Mouse (Mus musculus) cortical plate, adult 2 months (tissue): ENCODE results near the gene Fkbp8. TPM values are rescaled to one million over a fixed set of nuclear protein-coding genes. Genes with fewer than 3 reads are reported as not detected.

Source experiments
- H3K27ac ChIP-seq: fragments of 200-500 bp; 2 replicates; pipeline ENCODE4 v1.5.1; 2012; ENCODE audit warnings: low read length, control low read depth, inconsistent platforms; ENCODE audit not compliant: insufficient read depth
- H3K4me1 ChIP-seq: fragments of 200-500 bp; 2 replicates; pipeline ENCODE4 v1.6.1; 2011; ENCODE audit warnings: low read length; ENCODE audit not compliant: control insufficient read depth, insufficient read depth
- H3K4me3 ChIP-seq: fragments of 200-500 bp; 2 replicates; pipeline ENCODE4 v1.5.1; 2011; ENCODE audit warnings: mild to moderate bottlenecking, low read length, control low read depth; ENCODE audit not compliant: insufficient read depth
- CTCF ChIP-seq: fragments of 200-500 bp; IDR thresholded peaks from 2 replicates; pipeline ENCODE4 v1.5.1; 2011; ENCODE audit warnings: mild to moderate bottlenecking, control low read depth, low read length; ENCODE audit not compliant: insufficient read depth; ENCODE audit errors: extremely low read depth
- POLR2A ChIP-seq: fragments of 200-500 bp; IDR thresholded peaks from 2 replicates; pipeline ENCODE4 v1.6.1; 2011; ENCODE audit warnings: mild to moderate bottlenecking, low read length, control low read depth; ENCODE audit not compliant: insufficient read depth; ENCODE audit errors: extremely low read depth
- polyA plus RNA-seq: library from polyadenylated mRNA; depleted of rRNA; stranded (reverse); fragments of >200 nt; gene quantifications from 2 replicates; pipeline ENCODE4 v1.2.3, GENCODE M21; 2012; rRNA removed

The Fkbp8 gene
- polyA plus RNA-seq: 592 and 612 TPM in 2 replicates

GRCm38 (mm10) chr8:70527512-70528181, at the start of gene Fkbp8, which contains the start of gene Kxd1:
Gene Fkbp8 (plus strand): TSS chr8:70527724.
Gene Kxd1 (minus strand): TSS chr8:70527956.
- H3K4me1 ChIP-seq: peaks cover 7% of the 10 kb centered on the region; the same call in 1 of the 2 replicates
- peak; percentile 85 for TF ChIP-seq POLR2A
- TF ChIP-seq CTCF: no peak
- H3K27ac ChIP-seq: peak within 1 kb of the TSS; percentile 69
- H3K4me3 ChIP-seq: peak within 1 kb of the TSS; percentile 57

GRCm38 (mm10) chr8:70481908-70482307, 45.6 kb upstream of the Fkbp8 start:
- Histone ChIP-seq H3K4me1 (peaks cover 8% of the 10 kb centered on the region), H3K4me3 (no peak overlapping the region), H3K27ac (no peak overlapping the region)
- TF ChIP-seq CTCF (no peak), POLR2A (no peak)

- H3K4me1 ChIP-seq: peaks cover 9% of the 10 kb centered on the region
- no peak overlapping the region for H3K27ac ChIP-seq
- TF ChIP-seq POLR2A (no peak), CTCF (no peak)
- no peak overlapping the region for H3K4me3 ChIP-seq
Measured at GRCm38 (mm10) chr8:70482943-70483342, 44.6 kb upstream of the Fkbp8 start.

GRCm38 (mm10) chr8:70486191-70486681, 41.3 kb upstream of the Fkbp8 start:
- no peak overlapping the region for H3K27ac ChIP-seq
- TF ChIP-seq CTCF (no peak), POLR2A (no peak)
- H3K4me1 ChIP-seq: peaks cover 9% of the 10 kb centered on the region
- peak overlapping the region; percentile 93 for H3K4me3 ChIP-seq

GRCm38 (mm10) chr8:70486941-70487520, 40.5 kb upstream of the Fkbp8 start, which contains the start of gene Tmem59l:
Gene Tmem59l (minus strand): TSS chr8:70487358.
- Histone ChIP-seq H3K4me1 (peaks cover 5% of the 10 kb centered on the region), H3K27ac (peak within 1 kb of the TSS; percentile 91), H3K4me3 (peak within 1 kb of the TSS; percentile 93)
- TF ChIP-seq CTCF: no peak
- peak; percentile 84 for TF ChIP-seq POLR2A

GRCm38 (mm10) chr8:70487993-70488796, 39.3 kb upstream of the Fkbp8 start:
- Histone ChIP-seq H3K4me3 (no peak overlapping the region; the same call in 1 of the 2 replicates), H3K4me1 (peaks cover 4% of the 10 kb centered on the region), H3K27ac (no peak overlapping the region)
- TF ChIP-seq POLR2A: no peak
- TF ChIP-seq CTCF: no peak

- peaks cover 4% of the 10 kb centered on the region for H3K4me1 ChIP-seq
- H3K27ac ChIP-seq: no peak overlapping the region
- H3K4me3 ChIP-seq: no peak overlapping the region
- TF ChIP-seq CTCF (no peak), POLR2A (no peak)
Measured at GRCm38 (mm10) chr8:70488931-70489470, 38.5 kb upstream of the Fkbp8 start.

- Histone ChIP-seq H3K4me1 (peaks cover 4% of the 10 kb centered on the region), H3K4me3 (no peak overlapping the region)
- TF ChIP-seq CTCF (no peak), POLR2A (no peak)
Measured at GRCm38 (mm10) chr8:70489576-70489975, 37.9 kb upstream of the Fkbp8 start.

More at GRCm38 (mm10) chr8:70489576-70489975, 37.9 kb upstream of the Fkbp8 start:
- H3K27ac ChIP-seq: no peak overlapping the region
